ENCODE assay signal across 8 mouse cellular contexts in the genomic region with DNA sequence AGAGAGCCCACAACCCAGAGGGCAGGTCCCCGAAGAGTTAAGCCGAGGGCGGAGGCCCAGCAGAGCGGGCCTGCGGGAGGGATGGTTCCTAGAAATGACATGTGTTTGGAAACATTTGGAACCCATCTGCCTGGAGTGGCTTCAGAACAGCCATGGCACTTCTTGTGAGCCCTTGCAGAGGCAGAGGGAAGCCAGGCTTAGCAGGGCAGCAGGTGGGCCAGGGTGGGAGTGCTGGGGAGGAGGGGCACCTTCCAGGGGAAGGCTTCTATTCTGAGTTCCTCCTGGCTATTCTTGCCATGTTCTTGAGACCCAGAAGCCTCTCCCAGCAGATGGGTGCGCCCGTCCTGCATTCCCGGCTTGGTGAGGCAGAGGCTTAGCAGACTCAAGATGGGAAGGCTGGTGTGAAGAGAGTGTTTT.
DNase-seq lines count a peak whose midpoint lies in the region; ATAC-seq and TF ChIP-seq lines count a peak whose summit lies in the region.

No protein-coding gene starts in this region.

- TF ChIP-seq POLR2A in liver, adult 2 months (IDR thresholded peaks at IDR 0.05; ENCODE audit: extremely low read depth, insufficient read depth, low read length) = no peak

- TF ChIP-seq CTCF in liver, adult 2 months (IDR thresholded peaks at IDR 0.05; ENCODE audit: low read depth, low read length) = no peak

- peaks cover 8% of the 10 kb centered on the region; the same call in 1 of the 2 replicates for H3K79me2 ChIP-seq in liver, adult 2 months (ENCODE audit: control insufficient read depth, insufficient read depth, low read length)
- H3K79me2 ChIP-seq in macrophage (ENCODE audit: inconsistent target) = peaks cover 35% of the 10 kb centered on the region; the same call in 1 of the 2 replicates

- H3K9ac ChIP-seq in liver, adult 2 months (ENCODE audit: low read depth, low read length) = peak overlapping the region; percentile 82
- peak overlapping the region; percentile 54 for H3K9ac ChIP-seq in embryonic facial prominence, embryonic 14.5 days (ENCODE audit: low read depth, low read length)
- peak overlapping the region; percentile 59 for H3K9ac ChIP-seq in hindbrain, embryonic 13.5 days

- no peaks in the 10 kb centered on the region for H3K27me3 ChIP-seq in liver, adult 2 months (ENCODE audit: control insufficient read depth, insufficient read depth, low read length)
- H3K27me3 ChIP-seq in embryonic facial prominence, embryonic 14.5 days (replicated peaks; ENCODE audit: control insufficient read depth, insufficient read depth, low read length) = no peaks in the 10 kb centered on the region
- 0 out of 2 replicates have a peak, but pooled peaks cover 4% of the 10 kb centered on the region for H3K27me3 ChIP-seq in hindbrain, embryonic 13.5 days

- no peaks in the 10 kb centered on the region for H3K9me3 ChIP-seq in embryonic facial prominence, embryonic 14.5 days (ENCODE audit: control insufficient read depth, low read length)
- H3K9me3 ChIP-seq in hindbrain, embryonic 13.5 days = no peaks in the 10 kb centered on the region

- H3K4me2 ChIP-seq in embryonic facial prominence, embryonic 14.5 days (ENCODE audit: low read depth, low read length) = peak overlapping the region; percentile 52
- peak overlapping the region; percentile 36; the same call in 1 of the 2 replicates for H3K4me2 ChIP-seq in hindbrain, embryonic 13.5 days

- H3K4me3 ChIP-seq in liver, adult 2 months (ENCODE audit: insufficient read depth, low read depth, low read length) = peak overlapping the region; percentile 56
- H3K4me3 ChIP-seq in embryonic facial prominence, embryonic 14.5 days (ENCODE audit: low read depth, low read length) = peak overlapping the region; percentile 27
- no peak overlapping the region for H3K4me3 ChIP-seq in hindbrain, embryonic 13.5 days
- H3K4me3 ChIP-seq in macrophage (ENCODE audit: inconsistent target) = peak overlapping the region; percentile 26

- H3K27ac ChIP-seq in liver, adult 2 months (replicated peaks; ENCODE audit: insufficient read depth, low read depth, low read length) = peak overlapping the region; percentile 95
- peak overlapping the region; percentile 91 for H3K27ac ChIP-seq in embryonic facial prominence, embryonic 14.5 days (replicated peaks; ENCODE audit: low read depth, low read length)
- H3K27ac ChIP-seq in hindbrain, embryonic 13.5 days = no peak overlapping the region
- peak overlapping the region; percentile 85 for H3K27ac ChIP-seq in macrophage

- 44% methylated on average over 8 of the region's 8 CpGs for WGBS in liver, adult 2 months
- 38% methylated on average over 7 of the region's 8 CpGs for WGBS in embryonic facial prominence, embryonic 14.5 days
- 70% methylated on average over 8 of the region's 8 CpGs for WGBS in hindbrain, embryonic 13.5 days
- WGBS in macrophage (ENCODE audit: missing documents) = 58% methylated on average over 8 of the region's 8 CpGs

- peaks cover 51% of the 10 kb centered on the region for H3K4me1 ChIP-seq in liver, adult 2 months (ENCODE audit: control insufficient read depth, insufficient read depth, low read length)
- peaks cover 52% of the 10 kb centered on the region for H3K4me1 ChIP-seq in embryonic facial prominence, embryonic 14.5 days (ENCODE audit: control insufficient read depth, insufficient read depth, low read length)
- H3K4me1 ChIP-seq in hindbrain, embryonic 13.5 days (replicated peaks) = peaks cover 58% of the 10 kb centered on the region

- no peak for DNase-seq in liver, adult 2 months (ENCODE audit: extremely low read depth, low read depth, low spot score)
- no peak for DNase-seq in liver
- DNase-seq in embryonic facial prominence, embryonic 14.5 days (ENCODE audit: low spot score) = peak; percentile 60
- DNase-seq in retina, embryonic 14.5 days (ENCODE audit: low spot score) = no peak
- DNase-seq in natural killer cell, adult 2 months (ENCODE audit: low spot score in 2 of 2) = no peak
- no peak for DNase-seq in layer of hippocampus, postnatal 14 days (ENCODE audit: low spot score in 2 of 2)

- ATAC-seq in embryonic facial prominence, embryonic 14.5 days (ENCODE audit: low read depth) = no peak
- ATAC-seq in hindbrain, embryonic 13.5 days (ENCODE audit: low FRiP score) = no peak

- no peaks in the 10 kb centered on the region for H3K36me3 ChIP-seq in liver, adult 2 months (ENCODE audit: control insufficient read depth, insufficient read depth, low read length)
- H3K36me3 ChIP-seq in embryonic facial prominence, embryonic 14.5 days (ENCODE audit: control insufficient read depth, insufficient read depth, low read length) = 0 out of 2 replicates have a peak, but pooled peaks cover 4% of the 10 kb centered on the region
- peaks cover 19% of the 10 kb centered on the region for H3K36me3 ChIP-seq in hindbrain, embryonic 13.5 days
- peaks cover 13% of the 10 kb centered on the region; the same call in 1 of the 2 replicates for H3K36me3 ChIP-seq in macrophage (ENCODE audit: inconsistent target)
